Mouse (Mus musculus) lung, adult 2 months (tissue): ENCODE measurements around the gene Phgr1. TPM values are rescaled to one million over a fixed set of nuclear protein-coding genes. Genes with fewer than 3 reads are reported as not detected.

ENCODE experiments used
- DNase-seq: peaks from one replicate; pipeline ENCODE4 v3.0.0; 2022
- H3K4me1 ChIP-seq: fragments of 200-500 bp; 2 replicates; pipeline ENCODE4 v1.6.1; 2011; ENCODE audit warnings: low read length; ENCODE audit not compliant: control insufficient read depth, insufficient read depth
- H3K4me3 ChIP-seq: fragments of 200-500 bp; replicated peaks from 2 replicates; pipeline ENCODE3; 2011; ENCODE audit warnings: low read depth, mild to moderate bottlenecking, control low read depth, low read length; ENCODE audit errors: extremely low read depth
- CTCF ChIP-seq: fragments of 200-500 bp; IDR thresholded peaks from 2 replicates; pipeline ENCODE4 v1.5.1; 2011; ENCODE audit warnings: mild to moderate bottlenecking, low read length, control low read depth; ENCODE audit not compliant: insufficient read depth
- POLR2A ChIP-seq: fragments of 200-500 bp; IDR thresholded peaks from 2 replicates; pipeline ENCODE4 v1.6.1; 2011; ENCODE audit warnings: low read depth, mild to moderate bottlenecking, control low read depth, low read length, borderline replicate concordance; ENCODE audit errors: extremely low read depth
- WGBS: fragments of 180-500 bp; shearing (Covaris S2); methylation state at CpG from one replicate; pipeline ENCODE4 v1.1.7; 2018; 5-methylcytosine and 5-hydroxymethylcytosine counted together
- polyA plus RNA-seq: library from polyadenylated mRNA; depleted of rRNA; stranded (reverse); fragments of >200 nt; gene quantifications from 2 replicates; pipeline ENCODE4 v1.2.3, GENCODE M21; 2012; rRNA removed

The Phgr1 gene
- polyA plus RNA-seq: 2.2 and 70.4 TPM in 2 replicates

- H3K4me3 ChIP-seq: no peak within 1 kb of the TSS
These were observed at the start of gene Phgr1 for GRCm38 (mm10) chr2:118772158-118772874. Gene Phgr1 (plus strand): TSS chr2:118772769.

GRCm38 (mm10) chr2:118723693-118724486 is 48.7 kb upstream of the Phgr1 start:
- Histone ChIP-seq H3K4me1 (peaks cover 5% of the 10 kb centered on the region; the same call in 1 of the 2 replicates), H3K4me3 (no peak overlapping the region)
- TF ChIP-seq CTCF: no peak
- DNase-seq: no peak
- WGBS: 76% methylated on average over 15 of the region's 15 CpGs

More at GRCm38 (mm10) chr2:118772158-118772874, at the start of gene Phgr1:
- WGBS: 77% methylated on average over 6 of the region's 6 CpGs
- H3K4me1 ChIP-seq: no peaks in the 10 kb centered on the region; the same call in 1 of the 2 replicates
- no peak for TF ChIP-seq CTCF
- DNase-seq: no peak

DNA sequence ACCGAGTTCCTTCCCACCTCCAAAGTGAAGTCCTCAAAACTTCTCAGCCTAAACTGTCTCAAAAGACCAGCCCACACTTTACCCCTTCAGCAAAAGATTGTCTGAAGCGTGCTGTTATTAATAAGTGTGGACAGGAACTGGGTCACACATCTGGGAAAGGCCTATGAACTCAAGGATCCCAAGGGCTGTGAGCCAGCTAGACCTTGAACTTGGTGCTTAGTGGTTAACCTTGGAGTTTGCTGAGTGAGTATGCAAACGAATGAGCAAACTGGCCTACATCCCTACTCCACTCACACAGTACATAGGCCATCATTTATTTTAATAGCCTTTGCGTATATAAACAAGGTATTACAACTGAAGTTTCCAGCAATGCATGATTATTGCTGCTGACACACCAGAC is 47.1 kb upstream of the Phgr1 start:
- TF ChIP-seq POLR2A (no peak), CTCF (no peak)
- DNase-seq: no peak
- Histone ChIP-seq H3K4me1 (peaks cover 8% of the 10 kb centered on the region), H3K4me3 (no peak overlapping the region)
- WGBS: 79% methylated on average over 4 of the region's 4 CpGs

DNA sequence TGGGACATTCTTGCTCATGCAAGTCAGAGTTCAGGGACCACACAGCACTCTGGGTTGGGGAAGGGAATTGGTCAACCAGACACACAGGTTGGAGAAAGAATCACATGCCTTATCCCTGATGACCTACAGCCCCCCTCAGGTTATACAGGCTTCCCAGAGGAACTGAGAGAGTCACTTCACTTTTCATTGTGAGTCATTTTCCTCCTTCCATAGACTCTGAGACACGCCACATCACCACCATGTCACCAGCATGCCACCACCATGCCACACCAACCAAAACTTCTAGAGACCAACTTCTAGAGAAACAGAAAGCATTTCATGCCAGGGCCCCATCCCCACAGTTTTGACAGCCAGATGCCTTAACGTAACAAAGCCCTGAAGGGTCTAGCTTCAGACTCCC is 45.7 kb upstream of the Phgr1 start:
- WGBS: 79% methylated on average over 2 of the region's 2 CpGs
- no peak for DNase-seq
- TF ChIP-seq POLR2A (no peak), CTCF (no peak)
- Histone ChIP-seq H3K4me3 (no peak overlapping the region), H3K4me1 (peaks cover 8% of the 10 kb centered on the region)

DNA sequence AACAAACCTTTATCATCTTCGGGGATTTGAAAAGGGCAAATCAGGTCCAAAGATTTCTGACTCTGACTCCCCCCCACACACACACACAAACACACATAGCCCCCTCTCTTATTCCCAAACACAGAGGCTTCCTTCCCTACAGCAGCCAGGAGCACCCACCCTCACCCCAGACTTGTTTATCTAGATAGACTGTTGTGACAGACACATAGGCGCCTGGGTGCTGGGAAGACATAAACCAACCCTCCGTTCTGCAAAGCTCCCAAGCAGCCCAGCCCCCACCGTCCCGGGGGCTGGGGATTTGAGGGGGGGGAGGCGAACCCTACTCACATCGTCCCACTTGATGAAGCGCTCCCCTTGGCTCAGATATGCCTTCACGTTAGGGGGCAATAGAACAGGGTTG is 44.7 kb upstream of the Phgr1 start:
- H3K4me1 ChIP-seq: peaks cover 6% of the 10 kb centered on the region
- WGBS: 16% methylated on average over 9 of the region's 9 CpGs
- no peak for TF ChIP-seq POLR2A
- no peak for TF ChIP-seq CTCF
- DNase-seq: no peak
- peak overlapping the region; percentile 55 for H3K4me3 ChIP-seq

GRCm38 (mm10) chr2:118728337-118728736 is 44.2 kb upstream of the Phgr1 start, which contains the start of gene Plcb2:
Gene Plcb2 (minus strand): TSS chr2:118728438.
- H3K4me1 ChIP-seq: peaks cover 6% of the 10 kb centered on the region
- TF ChIP-seq POLR2A (peak; percentile 51; the same call in 1 of the 2 replicates), CTCF (no peak)
- 12% methylated on average over 7 of the region's 7 CpGs for WGBS
- DNase-seq: peak; percentile 34
- H3K4me3 ChIP-seq: peak within 1 kb of the TSS; percentile 55

GRCm38 (mm10) chr2:118729194-118729593 is 43.4 kb upstream of the Phgr1 start:
- Histone ChIP-seq H3K4me1 (peaks cover 6% of the 10 kb centered on the region), H3K4me3 (no peak overlapping the region)
- WGBS: 25% methylated on average over 4 of the region's 4 CpGs
- no peak for DNase-seq
- TF ChIP-seq POLR2A: no peak
- TF ChIP-seq CTCF: no peak

DNA sequence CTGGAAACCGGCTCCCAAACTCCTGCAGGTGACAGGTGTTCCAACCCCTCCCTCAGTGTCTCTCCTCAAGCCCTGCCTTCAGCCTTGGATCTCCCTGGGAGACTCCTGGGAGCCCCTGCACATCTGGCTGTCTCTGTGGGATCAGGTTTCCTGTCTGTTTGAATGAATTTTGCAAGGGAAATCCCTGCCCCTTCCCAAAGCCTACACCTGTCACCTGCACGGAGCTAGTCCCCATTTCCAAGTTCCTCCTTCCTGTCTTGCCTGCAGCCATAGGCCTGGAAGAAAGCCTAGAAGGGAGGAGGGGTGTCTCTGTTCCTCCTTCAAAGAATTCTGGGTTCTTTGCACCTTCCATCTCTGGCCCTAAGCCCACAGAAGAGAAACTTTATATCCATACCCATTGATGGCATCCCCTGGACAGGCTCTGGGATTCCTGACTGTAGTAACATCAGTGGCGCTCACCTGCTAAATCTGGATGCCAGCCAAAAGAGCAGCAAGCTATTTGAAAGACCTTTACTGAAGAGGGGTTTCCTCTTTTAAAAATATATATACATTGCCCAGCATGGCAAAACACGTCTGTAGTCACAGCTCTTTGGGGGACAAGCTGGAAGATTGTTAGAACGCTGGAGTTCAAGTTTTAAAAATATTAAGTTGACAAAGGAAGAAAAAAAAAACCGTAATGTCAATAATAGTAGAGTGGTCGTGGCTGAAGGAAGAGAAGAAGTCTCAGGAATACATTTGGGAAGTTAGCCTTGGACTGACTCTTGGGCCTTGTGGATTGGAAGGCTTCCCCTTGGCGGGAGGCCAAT is 42.5 kb upstream of the Phgr1 start:
- DNase-seq: no peak
- 27% methylated on average over 8 of the region's 8 CpGs for WGBS
- Histone ChIP-seq H3K4me1 (peaks cover 6% of the 10 kb centered on the region), H3K4me3 (no peak overlapping the region)
- TF ChIP-seq CTCF: no peak
- no peak for TF ChIP-seq POLR2A

DNA sequence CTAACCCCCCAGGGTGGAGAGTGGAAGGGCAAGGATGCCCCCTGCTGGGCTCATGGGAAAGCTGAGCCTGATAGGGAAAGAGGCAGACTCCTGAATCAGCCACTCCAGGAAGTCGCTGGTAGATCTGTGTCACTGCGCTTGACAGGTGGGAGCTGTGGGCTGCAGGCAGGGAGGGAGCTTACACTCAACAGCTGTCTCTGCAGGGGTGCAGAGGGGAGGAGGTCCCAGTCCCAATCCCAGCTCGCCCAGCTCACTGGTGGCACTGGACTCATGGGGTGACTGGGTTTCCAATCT is 42.0 kb upstream of the Phgr1 start:
- WGBS: 13% methylated on average over 3 of the region's 3 CpGs
- Histone ChIP-seq H3K4me1 (peaks cover 6% of the 10 kb centered on the region), H3K4me3 (no peak overlapping the region)
- TF ChIP-seq CTCF: peak; percentile 75
- TF ChIP-seq POLR2A: no peak
- DNase-seq: peak; percentile 76

DNA sequence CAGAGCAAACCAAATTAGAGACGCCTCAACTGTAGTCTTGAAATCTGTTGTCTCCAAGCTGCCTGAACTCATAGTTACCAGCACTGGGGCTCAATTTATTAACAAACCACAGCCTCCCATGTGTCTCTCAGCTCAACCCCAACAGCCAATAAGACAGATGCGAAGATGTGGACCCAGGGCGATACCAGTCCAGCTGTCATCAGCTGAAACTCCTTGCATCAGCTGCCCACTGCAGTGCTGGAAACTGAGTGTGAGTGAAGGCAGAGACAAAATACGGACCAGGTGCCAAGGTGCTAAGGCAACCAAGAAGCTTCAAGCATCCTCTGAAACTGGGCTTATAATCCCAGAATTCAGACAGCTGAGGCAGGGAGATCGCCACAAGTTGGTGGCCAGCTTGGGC is 40.6 kb upstream of the Phgr1 start:
- no peak for DNase-seq
- Histone ChIP-seq H3K4me3 (no peak overlapping the region), H3K4me1 (peaks cover 6% of the 10 kb centered on the region)
- TF ChIP-seq POLR2A: no peak
- no peak for TF ChIP-seq CTCF
- WGBS: 76% methylated on average over 5 of the region's 5 CpGs
